Mouse (Mus musculus): Measurements from ENCODE around the gene Ly6g6d.

The Ly6g6d gene

GRCm38 (mm10) chr17:35097164-35097655 lies 19.3 kb upstream of the Ly6g6d start:
- in situ Hi-C loops (cut with MboI) = no loop called here

DNA sequence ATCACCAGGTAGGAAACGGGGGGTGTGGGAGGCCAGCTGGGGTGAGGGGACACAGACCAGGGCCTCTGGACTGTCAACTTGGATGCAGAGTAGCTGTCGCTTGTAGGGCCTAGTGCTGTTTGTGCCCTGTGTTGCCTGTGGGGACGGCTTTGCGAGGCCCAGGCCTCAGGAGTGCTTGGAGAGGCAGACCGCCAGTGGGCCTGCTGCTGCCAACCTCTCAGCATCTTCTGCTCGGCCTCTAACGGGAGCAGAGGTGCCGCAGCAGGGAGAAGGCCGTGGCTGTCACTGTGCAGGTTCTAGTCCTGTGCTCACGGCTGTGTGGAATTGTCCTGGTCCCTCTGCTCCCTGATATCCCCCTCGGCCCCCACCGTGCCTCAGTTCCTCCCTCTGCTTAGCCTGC lies 18.7 kb upstream of the Ly6g6d start:
- in situ Hi-C loops (cut with MboI) = no loop called here

DNA sequence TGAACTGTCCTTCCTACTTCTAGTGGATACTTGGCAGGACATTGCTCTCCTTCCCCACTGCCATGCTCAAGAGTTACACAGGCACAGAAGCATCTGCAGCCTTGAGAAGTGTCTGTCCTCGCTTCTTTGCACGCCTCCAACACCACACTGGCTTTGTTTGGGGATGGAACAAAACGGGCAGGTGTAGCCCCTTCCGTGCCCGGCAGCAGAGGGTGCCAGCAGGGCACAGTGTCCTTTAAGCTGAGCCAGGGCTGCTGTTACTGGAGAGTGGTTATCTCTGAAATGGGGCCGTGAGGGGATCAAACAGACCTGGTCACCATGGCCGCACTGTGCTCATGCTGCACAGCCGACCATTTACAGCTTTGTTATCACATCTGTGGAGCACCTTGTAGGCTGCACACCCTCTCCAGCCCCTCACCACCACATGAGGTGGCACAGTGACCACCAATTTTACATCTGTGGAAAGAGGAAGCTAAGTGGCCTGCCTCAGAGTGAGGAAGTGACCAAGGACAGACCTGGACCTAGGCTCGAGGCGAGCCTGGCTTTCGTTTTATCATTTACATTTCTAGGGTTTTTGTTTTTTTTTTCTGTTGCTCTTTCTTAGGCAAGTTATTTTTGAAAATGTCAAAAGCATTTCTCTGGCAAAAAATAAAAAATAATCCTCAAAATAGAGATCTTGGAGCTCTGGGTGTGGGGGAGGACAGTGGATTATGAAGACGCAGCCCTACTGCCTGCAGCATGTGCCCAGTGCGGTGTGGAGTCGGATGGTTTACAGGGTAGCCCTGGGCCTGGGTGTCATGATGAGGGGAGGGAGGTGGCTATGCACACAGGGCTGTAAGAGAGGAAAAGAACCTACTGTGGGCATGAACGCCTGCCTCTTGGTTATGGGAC lies 16.9 kb upstream of the Ly6g6d start:
- in situ Hi-C loops (cut with MboI) = no loop called here

DNA sequence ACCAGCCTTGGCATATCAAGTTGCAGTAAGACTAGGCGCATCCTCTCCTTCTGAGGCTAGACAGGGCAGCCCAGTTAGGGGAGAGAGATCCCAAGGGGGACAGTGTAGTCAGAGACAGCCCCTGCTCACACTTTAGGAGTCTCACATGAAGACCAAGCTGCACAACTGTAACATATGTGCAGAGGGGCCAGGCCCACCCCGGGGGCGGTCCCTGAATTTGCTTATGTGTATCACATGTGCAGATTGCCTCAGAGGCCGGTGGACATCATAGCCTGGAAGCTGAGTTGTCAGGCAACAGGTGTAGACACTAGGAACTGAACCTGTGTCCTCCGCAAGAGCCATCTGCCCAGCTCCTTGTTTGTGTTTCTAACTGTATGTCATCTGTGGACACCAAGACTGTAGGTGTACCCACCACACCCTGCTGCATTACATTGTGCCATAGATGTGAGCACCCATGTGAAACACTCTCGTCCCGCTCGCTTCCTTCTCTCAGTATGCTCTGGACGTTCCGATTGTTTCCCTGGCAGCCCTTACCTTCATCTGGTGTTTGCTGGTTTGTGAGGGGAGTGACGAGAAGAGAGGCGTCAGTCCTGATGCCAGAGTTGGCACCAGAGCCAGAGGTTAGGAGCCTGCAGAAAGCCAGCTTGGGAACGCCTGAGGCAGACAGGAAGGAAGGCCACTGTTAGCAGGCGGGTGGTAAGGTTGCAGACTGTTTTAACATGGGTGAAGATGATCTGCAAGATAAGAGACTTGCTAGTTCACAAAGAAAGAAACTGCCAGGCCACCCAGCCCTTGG lies 14.7 kb upstream of the Ly6g6d start:
- in situ Hi-C loops (cut with MboI) = no loop called here

DNA sequence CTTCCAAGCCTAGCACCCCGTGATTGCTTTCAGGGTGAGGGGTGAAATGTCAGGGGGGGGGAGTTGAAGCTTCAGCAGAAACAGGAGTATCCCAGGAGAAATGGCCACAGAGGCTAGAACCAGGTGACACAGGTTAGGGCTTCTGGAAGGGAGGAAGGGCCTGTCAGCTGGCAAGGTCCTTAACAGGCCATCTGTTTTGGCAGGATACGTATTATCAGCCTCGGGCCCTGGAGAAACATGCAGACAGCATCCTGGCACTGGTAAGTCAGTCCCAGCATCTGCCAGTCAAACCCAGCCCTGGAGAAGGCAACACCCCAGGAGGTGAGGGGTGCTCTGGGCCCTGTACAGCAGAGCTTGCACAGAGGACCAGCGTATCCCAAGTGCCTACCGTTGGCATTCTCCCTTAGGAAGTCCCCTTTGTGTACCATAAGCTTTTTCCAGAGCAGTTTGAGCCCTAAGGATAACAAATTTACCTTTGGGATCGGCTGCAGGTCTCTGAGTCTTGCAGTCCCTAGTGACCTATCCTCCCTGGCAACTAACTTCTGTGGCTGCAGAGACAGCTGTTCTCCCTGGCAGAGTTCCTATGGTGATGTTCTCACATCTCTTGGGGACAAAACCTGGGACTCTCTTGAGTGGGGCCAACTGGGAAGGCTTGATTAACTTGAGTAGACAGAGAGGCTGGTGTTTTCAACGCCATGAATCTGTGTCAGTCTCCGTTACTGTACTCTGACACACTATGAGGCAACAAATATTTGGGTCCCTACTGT lies 12.5 kb upstream of the Ly6g6d start:
- in situ Hi-C loops (cut with MboI) = no loop called here

DNA sequence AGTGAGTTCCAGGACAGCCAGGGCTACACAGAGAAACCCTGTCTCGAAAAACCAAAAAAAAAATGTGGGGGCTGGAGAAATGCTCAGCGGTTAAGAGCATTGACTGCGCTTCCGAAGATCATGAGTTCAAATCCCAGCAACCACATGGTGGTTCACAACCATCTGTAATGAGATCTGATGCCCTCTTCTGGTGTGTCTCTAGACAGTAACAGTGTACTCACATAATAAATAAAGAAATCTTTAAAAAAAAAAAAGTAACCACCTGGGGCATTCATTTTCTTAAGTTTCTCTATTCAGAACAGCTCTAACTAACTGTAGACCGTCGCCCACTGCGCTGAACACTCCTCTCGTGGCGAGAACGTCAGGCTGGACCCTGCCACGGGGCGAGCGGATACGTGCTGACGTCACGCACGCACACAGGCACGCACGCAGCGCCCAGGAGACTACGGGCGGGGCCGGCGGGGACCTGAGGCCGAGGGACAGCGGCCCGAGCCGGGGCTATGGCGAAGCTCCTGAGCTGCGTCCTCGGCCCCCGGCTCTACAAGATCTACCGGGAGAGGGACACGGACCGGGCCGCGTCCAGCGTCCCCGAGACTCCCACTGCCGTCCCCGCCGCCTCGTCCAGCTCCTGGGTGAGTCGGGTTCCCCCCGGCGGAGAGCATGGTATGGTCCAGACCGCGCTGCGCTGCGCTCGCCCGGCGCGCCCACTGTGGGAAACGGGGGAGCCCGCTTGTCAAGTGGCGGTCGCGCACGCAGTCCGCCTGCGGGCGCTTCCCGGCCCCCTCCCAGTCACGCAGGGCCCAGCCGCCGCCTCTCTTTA lies 11.2 kb upstream of the Ly6g6d start, which contains the start of gene Abhd16a:
Gene Abhd16a (plus strand): TSS at position 439 of the 820 bp plus-strand sequence.
- in situ Hi-C loops (cut with MboI) = no loop called here

DNA sequence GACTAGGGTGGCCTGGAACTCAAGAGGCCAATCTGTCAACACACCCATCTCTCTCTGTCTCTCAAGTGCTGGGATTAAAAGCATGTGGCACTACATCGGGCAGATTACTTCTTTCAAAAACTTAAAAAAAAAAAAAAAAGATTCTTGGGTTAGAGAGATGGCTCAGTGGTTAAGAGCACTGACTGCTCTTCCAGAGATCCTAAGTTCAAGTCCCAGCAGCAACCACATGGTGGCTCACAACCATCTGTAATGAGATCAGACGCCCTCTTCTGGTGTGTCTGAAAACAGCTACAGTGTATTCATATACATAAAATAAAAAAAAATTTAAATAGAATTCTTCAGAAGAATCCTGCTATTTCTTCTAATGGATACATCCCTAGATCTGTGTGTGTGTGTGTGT lies 10.3 kb upstream of the Ly6g6d start:
- in situ Hi-C loops (cut with MboI) = no loop called here

DNA sequence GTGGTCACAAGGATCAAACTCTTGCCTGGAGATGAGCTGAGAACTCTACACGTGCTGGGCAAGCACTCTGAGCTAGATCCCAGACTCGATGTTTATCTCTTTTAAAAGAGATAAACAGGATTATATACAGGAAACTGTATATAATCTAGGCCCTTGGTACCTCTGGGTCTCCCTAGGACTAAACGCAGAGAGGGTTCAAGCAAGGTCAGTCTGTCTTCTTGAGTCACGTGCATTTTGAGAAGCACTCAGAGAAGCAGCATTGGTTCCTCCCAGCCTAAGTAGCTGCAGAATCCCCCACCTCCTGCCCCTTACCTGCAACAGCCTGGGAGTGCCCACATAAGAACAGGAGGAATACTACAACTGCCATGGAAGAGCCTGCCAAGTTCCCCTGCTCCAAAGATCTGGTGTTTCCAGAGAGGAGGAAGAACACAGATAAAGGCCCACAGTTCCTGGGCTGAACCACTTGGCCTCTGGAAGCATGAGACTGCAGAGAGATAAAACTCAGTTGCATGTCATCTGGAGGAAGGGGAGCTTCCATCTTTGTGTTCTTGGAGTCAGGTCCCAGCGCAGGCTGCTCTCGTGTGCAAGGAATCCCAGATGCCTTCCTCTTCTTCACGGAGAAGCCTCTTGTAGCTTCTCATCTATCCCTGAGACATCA lies 7.5 kb upstream of the Ly6g6d start, which contains the start of gene Ly6g6f:
Gene Ly6g6f (minus strand): TSS at position 403 of the 658 bp plus-strand sequence.
- in situ Hi-C loops (cut with MboI) = no loop called here

DNA sequence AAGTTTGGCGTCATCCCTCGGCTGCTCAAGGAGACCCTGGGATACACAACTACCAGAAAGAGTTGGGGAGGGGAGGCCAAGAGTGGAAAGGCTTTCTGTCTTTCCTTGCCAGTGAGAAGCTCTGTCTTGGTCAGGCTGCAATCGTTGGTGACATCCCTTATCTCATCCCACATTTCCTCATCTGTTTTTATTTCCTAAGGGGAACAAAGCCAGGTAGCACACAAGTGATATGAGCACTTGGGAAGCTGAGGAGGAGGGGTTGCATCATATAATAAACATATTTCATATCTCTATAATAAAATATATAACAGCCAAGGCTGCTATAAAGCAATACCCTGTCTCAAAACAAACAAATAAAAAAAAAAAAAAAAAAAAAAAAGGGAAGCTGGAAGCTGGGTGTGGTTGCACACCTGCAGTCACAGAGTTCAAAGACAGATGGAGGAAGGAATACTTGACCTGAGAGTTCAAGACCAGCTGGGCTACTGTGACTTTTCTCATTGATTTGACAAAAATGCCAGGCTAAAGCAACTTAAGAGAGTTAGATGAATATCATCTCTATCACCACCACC lies 6.1 kb upstream of the Ly6g6d start:
- in situ Hi-C loops (cut with MboI) = no loop called here

- in situ Hi-C loops (cut with MboI) = no loop called here
Measured at GRCm38 (mm10) chr17:35082841-35083576, 5.1 kb upstream of the Ly6g6d start.

DNA sequence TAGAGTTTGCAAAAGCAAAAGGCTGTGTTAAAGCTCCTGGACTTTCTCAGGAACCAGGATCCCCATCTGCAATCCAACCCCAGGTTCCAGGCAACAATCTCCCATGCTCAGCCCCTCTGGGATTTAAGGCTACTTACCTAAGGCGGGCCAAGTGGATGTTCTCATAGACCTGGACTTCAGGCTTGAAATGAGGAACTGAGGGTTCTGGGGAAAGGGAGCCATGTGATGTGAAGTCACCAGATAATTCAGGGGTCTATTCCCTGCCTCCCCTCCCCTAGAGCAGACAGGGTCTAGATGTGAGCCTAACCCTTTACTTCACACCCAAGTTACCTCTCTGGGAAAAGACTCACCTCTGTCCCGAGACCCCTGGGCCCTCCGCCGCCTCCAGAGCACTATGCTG lies 2.8 kb upstream of the Ly6g6d start:
- in situ Hi-C loops (cut with MboI) = no loop called here

DNA sequence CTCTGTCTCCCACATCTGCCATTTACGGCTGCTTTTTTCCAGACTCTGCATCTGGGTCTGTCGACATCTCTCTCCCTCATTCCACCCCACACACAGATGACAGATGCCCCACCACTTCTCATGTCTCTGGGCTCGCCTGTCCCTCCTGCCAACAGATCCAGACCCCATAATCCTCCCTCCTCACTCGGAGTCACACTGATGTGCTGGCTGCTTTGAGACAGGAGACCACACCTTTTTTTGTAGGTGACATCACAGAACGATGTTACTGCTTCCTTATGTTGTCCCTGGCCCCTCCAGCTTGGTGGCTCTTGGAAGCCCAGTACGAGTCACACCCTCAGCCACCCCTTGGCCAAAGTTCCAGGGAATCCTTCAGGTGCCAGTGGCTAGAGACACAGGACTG lies 2.4 kb upstream of the Ly6g6d start:
- in situ Hi-C loops (cut with MboI) = no loop called here

DNA sequence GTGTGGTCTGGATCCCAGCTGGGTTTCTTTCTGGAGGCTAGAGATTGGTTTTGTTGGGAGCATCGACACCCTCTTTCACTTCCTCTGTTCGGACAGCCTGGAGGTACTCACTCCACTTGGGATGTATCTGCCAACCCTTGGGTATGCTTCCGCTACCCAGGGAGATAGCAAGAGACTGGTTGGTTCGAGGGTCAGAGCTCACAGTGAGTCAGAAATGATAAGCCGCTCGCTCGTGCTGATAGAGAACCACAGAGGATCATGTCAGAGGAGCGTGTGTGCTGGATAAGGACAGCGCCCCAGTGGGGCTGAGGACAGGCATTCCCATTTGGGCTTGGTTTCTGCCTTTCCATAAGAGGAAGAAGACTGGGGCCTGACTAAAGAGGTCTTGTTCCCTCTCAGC lies 1.9 kb upstream of the Ly6g6d start:
- in situ Hi-C loops (cut with MboI) = no loop called here

DNA sequence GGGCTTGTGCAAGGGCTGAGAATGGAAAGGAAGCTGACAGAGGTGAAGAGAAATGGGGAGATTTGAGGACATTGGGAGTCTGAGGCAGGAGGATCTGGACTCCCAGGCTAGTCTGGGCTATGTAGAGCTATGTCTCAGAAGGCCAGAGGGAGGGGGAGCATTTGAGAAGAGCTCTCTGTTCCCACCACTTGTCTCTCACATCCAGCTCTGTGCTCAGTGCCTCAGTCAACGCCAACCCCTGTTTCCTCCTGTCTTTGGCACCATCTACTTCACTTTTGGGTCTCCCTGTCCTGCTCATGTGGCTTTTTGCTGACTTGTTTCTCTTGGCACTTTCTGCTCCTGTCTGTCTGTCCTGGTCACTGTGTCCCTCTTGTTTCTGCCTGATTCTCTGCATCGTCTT lies 580 bp downstream of the Ly6g6d start:
- in situ Hi-C loops (cut with MboI) = no loop called here

- in situ Hi-C loops (cut with MboI) = no loop called here
Measured at GRCm38 (mm10) chr17:35076507-35077176, 1.2 kb downstream of the Ly6g6d start, which contains the start of gene Ly6g6e. Gene Ly6g6e (plus strand): TSS chr17:35076902.

DNA sequence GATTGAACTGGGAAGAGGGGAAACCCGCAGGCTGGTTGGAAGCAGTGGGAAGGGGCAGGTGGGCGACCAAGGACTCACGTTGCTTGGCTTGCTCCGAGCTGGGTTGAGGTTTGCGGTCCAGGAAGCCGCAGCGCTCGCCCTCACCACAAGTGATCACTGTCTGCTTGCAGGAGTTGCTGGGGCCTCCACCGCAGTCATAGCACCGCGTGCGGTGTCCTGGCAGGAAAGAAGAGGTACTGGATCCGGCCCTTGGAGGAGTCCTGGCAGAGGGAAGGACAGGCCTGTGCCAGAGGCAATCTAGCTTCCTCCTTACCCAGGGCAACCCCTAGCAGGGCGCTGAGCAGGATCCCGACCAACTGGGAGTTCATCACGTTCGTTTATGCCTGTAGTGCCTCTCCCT lies 3.8 kb downstream of the Ly6g6d start:
- in situ Hi-C loops (cut with MboI) = no loop called here

- in situ Hi-C loops (cut with MboI) = no loop called here
Measured at GRCm38 (mm10) chr17:35071454-35071853, 6.4 kb downstream of the Ly6g6d start.

DNA sequence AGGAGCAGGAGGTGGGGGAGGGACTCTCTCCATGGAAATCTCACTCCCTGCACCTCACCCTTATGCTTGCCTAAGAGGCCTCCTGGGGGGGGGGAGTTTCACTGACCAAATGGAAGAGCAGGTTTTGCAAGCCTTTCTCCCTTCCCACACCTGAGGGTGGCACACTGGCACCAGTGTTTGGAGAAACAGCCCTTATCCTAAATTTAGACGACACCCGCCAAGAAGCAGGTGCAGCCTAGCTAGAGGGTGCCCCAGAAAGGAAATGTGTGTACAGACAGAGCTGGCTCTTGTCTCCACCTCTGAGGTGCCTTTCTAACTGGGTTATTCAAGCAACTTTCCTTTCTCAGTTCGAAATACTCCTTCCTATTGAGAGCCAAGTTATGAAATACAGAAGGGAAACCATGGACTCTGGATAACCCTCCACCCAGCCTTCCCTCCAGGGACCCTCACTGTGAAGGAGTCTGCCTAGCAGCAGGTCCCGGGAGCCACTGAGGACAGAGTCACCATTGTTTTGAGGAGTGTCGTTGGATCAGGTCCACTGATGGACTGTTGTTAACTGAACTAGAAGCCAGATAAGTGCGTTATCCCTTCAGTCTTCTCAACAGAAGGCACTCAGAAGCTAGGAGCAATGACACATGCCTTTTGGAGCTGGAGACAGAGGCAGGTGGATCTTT lies 7.2 kb downstream of the Ly6g6d start:
- in situ Hi-C loops (cut with MboI) = no loop called here

All from mature B cell (primary cell).